Mouse (Mus musculus) central nervous system, embryonic 14 days (tissue): ENCODE results near the gene Dync1i2. TPM values are rescaled to one million over a fixed set of nuclear protein-coding genes. Genes with fewer than 3 reads are reported as not detected.

Experiments used
- polyA plus RNA-seq: library from polyadenylated mRNA; depleted of rRNA; stranded (reverse); fragments of >200 nt; gene quantifications from 2 replicates; pipeline ENCODE4 v1.2.3, GENCODE M21; 2012; rRNA removed

Gene Dync1i2
- 240 and 246 TPM in 2 replicates for polyA plus RNA-seq

DNA sequence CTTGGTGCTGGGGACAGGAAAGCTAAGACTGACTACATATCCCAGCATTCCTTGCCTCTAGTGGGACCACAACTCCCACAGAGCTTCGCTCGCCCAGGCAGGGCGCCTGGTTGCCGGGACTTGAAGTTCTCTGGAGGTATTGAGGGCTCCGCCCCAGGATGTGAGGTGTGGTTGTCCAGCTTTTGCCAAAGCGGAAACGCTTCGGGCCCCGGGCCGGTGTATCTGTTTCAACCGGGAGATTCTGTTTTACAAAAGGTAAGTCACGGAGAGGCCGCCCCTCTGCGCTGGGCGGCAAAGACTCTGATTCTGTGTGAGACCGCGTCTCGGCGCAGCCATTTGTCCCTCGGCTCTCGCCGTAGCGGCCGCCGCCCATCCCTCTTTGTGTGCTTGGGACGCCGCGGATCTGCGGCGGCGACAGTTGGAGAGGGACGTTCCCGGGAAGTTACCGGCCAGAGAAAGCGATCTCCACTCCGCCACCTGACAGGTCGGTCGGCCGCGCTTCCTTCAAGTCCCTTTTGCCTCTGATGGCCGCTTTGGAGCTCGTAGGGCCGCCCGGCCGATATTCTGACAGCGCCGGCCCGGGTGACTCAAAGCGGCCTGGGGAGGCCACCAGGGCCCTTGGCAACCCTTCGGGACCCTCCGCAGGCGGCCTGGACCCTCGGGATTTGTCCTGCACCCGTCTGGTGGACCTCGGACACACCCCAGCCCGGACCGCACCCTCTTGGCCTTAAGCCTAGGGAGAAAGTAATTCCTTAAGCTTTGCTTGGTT is at the start of gene Dync1i2:
Gene Dync1i2, plus strand, starts transcription at position 116 of the 769 bp plus-strand sequence.

Other genes starting within 250 kb of the Dync1i2 start
- 10.4 and 11.7 TPM in 2 replicates for gene Dcaf17, start 156.4 kb upstream of the Dync1i2 start, polyA plus RNA-seq
- 13.6 and 14.7 TPM in 2 replicates for gene Mettl8, start 156.1 kb upstream of the Dync1i2 start, polyA plus RNA-seq
- 4.1 and 6.2 TPM in 2 replicates for gene Cybrd1, start 93.8 kb upstream of the Dync1i2 start, polyA plus RNA-seq
- 55.9 and 56.6 TPM in 2 replicates for gene Slc25a12, start 156.0 kb downstream of the Dync1i2 start, polyA plus RNA-seq
- gene Hat1, start 177.3 kb downstream of the Dync1i2 start, polyA plus RNA-seq: 49.3 and 60.6 TPM in 2 replicates
- 70.6 and 71.1 TPM in 2 replicates for gene Metap1d, start 241.6 kb downstream of the Dync1i2 start, polyA plus RNA-seq